Mouse (Mus musculus) G1E-ER4 (cell line): ENCODE data around the gene Plscr3. TPM values are rescaled to one million over a fixed set of nuclear protein-coding genes. Genes with fewer than 3 reads are reported as not detected.

Source experiments
- GATA1 ChIP-seq: IDR thresholded peaks from one replicate; pipeline ENCODE4 v1.8.0; 2012; ENCODE audit warnings: low read length, inconsistent platforms
- polyA plus RNA-seq: library from polyadenylated mRNA; stranded (reverse); fragments of >175 nt; gene quantifications from 2 replicates; pipeline ENCODE4 v1.2.3, GENCODE M21; 2012

Gene Plscr3
- polyA plus RNA-seq, 1 experiment = 56.9 TPM

- TF ChIP-seq GATA1 = no peak
Observed at GRCm38 (mm10) chr11:69846738-69847688, 837 bp downstream of the Plscr3 start.

GRCm38 (mm10) chr11:69848021-69848420 is 1.8 kb downstream of the Plscr3 start:
- TF ChIP-seq GATA1 = no peak

GRCm38 (mm10) chr11:69849128-69849527 is 3.0 kb downstream of the Plscr3 start:
- no peak for TF ChIP-seq GATA1

- TF ChIP-seq GATA1 = no peak
Observed at GRCm38 (mm10) chr11:69849884-69850283, 3.7 kb downstream of the Plscr3 start.

- TF ChIP-seq GATA1 = no peak
Observed at GRCm38 (mm10) chr11:69850754-69851153, 4.6 kb downstream of the Plscr3 start.

- TF ChIP-seq GATA1 = peak; percentile 92
Observed at GRCm38 (mm10) chr11:69853994-69854393, 7.8 kb downstream of the Plscr3 start.

GRCm38 (mm10) chr11:69854680-69855079 is 8.5 kb downstream of the Plscr3 start:
- TF ChIP-seq GATA1 = no peak

- TF ChIP-seq GATA1 = no peak
Observed at GRCm38 (mm10) chr11:69855347-69855746, 9.2 kb downstream of the Plscr3 start.

- no peak for TF ChIP-seq GATA1
Observed at GRCm38 (mm10) chr11:69858113-69858998, 12.2 kb downstream of the Plscr3 start, which contains the start of gene Tnk1. Tnk1 (minus strand) TSS chr11:69858730.

- TF ChIP-seq GATA1 = no peak
Observed at GRCm38 (mm10) chr11:69864138-69864860, 18.1 kb downstream of the Plscr3 start.

GRCm38 (mm10) chr11:69865561-69865960 is 19.4 kb downstream of the Plscr3 start:
- no peak for TF ChIP-seq GATA1

- TF ChIP-seq GATA1 = no peak
Observed at GRCm38 (mm10) chr11:69867335-69867734, 21.2 kb downstream of the Plscr3 start.

- TF ChIP-seq GATA1 = no peak
Observed at GRCm38 (mm10) chr11:69870289-69871069, 24.3 kb downstream of the Plscr3 start.

- no peak for TF ChIP-seq GATA1
Observed at GRCm38 (mm10) chr11:69871822-69872221, 25.6 kb downstream of the Plscr3 start.

GRCm38 (mm10) chr11:69872451-69872850 is 26.3 kb downstream of the Plscr3 start:
- TF ChIP-seq GATA1 = no peak

GRCm38 (mm10) chr11:69876186-69876585 is 30.0 kb downstream of the Plscr3 start:
- TF ChIP-seq GATA1 = no peak
